Mouse (Mus musculus) CD4-positive, CD25-positive, alpha-beta regulatory T cell, adult 2 months (primary cell): ENCODE data around the gene Lrrtm4.

Experiments
- DNase-seq: peaks from one replicate; pipeline ENCODE4 v3.0.0-alpha.2; 2012; ENCODE audit warnings: low read depth, low spot score

Gene Lrrtm4

DNA sequence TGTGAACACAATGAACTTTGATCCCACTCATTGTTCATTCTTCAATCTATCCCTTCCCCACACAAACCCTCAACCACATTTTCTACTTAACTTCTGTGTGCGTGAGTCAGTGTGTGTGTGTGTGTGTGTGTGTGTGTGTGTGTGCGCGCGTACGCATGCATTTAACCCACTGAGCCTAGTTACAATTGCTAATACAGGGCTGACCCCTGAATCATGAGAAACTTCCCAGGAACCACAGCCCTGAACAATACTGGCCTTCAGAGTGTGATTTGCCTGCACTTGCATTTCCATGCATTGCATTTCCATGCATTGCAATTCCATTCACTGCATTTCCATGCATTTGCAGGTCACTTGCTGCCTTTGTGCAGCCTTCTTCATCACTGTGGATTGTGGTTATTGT is 701.8 kb downstream of the Lrrtm4 start:
- DNase-seq = no peak

- DNase-seq = no peak
These were observed 714.7 kb downstream of the Lrrtm4 start for GRCm38 (mm10) chr6:80733416-80733815.

GRCm38 (mm10) chr6:80750769-80751168 is 732.1 kb downstream of the Lrrtm4 start:
- DNase-seq = no peak

DNA sequence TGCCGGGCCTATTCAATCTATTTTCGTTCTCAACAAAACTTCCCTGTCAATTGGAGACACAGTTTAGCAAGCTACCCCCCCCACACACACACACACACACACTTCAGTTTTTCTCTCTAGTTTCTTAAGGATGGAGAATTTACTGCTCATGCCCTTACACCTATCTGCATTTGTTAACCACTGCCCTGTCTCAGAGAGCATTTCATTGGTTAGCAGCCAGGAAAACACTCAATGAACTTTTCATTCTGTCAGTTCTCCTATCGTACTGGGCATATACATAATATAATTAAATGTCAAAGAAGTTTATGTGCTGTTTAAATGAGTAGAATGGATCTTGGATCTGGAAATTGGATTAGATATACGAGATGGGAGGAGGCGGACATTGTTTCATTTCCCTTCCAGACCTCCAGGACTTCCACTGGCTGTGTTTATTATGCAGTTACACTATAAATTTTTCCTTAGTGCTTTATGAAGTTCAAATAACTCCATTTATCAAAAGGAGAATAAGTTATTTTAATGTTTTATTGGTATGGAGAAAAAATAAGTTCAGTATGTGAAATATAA is 742.0 kb downstream of the Lrrtm4 start:
- no peak for DNase-seq

DNA sequence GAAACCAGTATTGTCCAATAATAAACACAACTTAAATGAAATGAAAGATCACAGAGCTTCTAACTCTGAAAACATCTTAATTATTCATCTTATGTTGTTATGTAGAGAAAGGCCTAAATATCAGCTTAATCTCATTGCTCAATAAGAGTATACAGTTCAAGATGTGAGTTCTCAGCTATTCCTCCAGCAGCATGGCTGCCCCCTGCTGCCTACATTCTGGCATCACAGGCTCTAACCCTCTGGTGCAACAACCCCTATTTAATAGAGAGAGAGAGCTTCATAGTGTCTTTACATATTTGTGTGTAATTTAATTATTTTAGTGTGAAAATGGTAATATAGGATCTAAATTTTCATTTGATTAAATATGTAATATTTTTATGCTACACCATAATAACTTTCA is 767.6 kb downstream of the Lrrtm4 start:
- DNase-seq = no peak

GRCm38 (mm10) chr6:80823753-80824152 is 805.1 kb downstream of the Lrrtm4 start:
- no peak for DNase-seq

DNA sequence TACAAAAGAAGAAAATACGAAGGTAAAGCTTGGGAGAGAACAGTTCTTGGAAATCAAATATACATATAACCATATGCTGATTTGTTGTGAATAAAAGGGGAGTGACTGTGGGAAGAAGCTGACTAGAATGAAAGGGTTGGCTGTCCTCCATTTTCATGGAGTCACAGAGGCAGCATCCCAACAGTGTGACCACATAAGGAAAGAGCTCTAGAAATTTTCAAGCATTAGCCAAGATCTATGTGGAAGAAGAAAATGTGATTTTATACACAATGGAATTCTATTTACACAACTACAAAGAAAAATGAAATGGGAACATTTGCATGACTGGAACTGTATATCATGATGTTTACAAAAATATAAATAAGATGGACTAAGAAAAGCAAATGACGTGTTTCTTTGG is 821.1 kb downstream of the Lrrtm4 start:
- DNase-seq = no peak

DNA sequence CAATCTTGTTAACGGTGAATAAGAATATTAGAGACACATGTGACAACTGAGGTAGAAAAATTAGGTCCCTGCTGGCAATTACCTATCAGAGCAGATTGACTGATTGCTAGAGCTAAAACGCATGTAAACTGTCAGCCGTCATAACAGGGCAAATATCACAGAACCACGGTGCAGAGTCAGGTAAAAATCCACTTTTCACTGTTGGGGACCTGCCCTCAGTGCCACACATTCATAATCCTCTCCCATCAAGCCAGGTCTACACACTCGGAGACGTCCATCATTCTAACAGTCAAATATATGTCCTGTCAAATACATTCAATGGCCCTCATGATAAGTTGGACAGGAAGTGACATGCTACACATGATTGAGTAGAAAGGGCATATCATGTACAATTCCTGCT is 826.6 kb downstream of the Lrrtm4 start:
- no peak for DNase-seq

DNA sequence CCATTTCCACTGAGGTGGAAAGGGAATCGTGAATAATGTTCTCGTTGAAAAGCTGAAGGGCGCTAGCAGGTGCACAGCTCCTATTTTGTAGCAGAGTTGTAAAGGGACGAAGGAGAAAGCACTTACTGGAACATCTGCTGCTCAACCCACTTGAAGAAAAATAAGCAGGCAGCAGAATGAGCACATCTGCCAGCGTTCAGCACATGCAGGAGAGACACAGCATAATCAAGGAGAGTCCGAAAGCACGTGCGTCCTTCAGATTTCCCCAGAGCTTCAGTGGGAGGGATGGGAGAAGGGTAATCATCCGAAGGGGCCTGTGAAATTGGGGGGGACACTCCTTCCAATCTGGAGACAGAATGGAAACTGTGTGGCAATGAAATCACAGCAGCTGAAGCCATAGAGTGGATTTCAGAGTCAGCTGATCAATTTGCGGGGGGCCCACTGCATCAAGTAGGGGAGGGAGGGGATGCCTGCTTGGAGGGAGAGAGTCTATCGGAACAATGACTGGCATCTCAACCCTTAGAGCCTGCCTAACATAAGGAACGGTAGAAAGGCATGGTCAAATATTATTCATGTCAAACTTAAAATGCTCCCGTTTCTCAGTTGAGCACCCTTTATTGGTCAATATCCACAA is 838.4 kb downstream of the Lrrtm4 start:
- no peak for DNase-seq
